Mouse (Mus musculus) urinary bladder, postnatal 14 days (tissue): Measurements from ENCODE around the gene Sfxn2.
A peak's percentile ranks its signal among the peaks of the same experiment; 100 is the strongest.

Source experiments
- DNase-seq: peaks from one replicate; pipeline ENCODE4 v3.0.0; 2021; ENCODE audit warnings: low spot score

Sfxn2 gene

GRCm38 (mm10) chr19:46599375-46600256 is 26.5 kb downstream of the Sfxn2 start:
- DNase-seq, result peak; percentile 27

GRCm38 (mm10) chr19:46600371-46600770 is 27.2 kb downstream of the Sfxn2 start:
- DNase-seq, result peak; percentile 52

GRCm38 (mm10) chr19:46601491-46601890 is 28.3 kb downstream of the Sfxn2 start:
- peak; percentile 14 for DNase-seq

DNA sequence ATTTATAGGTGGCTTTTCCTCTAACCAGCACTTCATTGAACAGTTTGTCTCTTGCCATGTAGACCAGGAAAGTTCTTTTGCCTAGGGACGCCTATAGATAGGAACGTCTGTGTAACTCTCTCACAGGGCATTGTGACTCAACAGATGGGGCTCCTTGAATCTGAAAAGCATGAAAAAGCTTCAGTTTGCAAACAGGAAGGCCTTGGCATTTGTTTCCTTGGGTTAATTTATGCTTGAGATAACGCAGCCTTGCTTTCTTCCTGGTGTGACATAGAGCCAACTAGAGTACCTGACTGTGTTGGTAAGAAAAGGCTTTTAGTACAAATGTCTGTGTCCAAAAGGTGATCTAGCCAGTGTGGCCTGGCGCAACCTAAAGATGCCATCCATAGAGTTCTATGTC is 29.2 kb downstream of the Sfxn2 start:
- no peak for DNase-seq

DNA sequence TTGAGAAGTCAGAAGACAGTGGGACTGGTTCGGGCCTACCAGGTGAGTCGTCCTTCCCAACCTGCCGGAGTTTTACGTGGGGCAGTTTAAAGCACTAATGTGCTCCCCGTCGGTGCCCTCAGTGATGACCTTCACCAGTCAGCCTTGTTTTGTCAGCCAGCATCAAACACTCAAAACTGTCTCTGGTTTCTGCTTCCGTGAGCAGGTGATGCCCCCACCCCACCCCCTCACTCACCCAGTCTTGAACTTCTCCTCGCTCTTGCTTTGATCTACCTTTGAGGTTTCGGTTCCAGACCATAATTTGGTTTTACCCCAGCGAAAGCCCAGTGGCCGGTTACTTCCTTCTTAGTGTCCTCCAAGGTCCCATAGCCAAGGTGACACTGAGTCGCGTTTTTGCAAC is 33.6 kb downstream of the Sfxn2 start:
- no peak for DNase-seq

DNA sequence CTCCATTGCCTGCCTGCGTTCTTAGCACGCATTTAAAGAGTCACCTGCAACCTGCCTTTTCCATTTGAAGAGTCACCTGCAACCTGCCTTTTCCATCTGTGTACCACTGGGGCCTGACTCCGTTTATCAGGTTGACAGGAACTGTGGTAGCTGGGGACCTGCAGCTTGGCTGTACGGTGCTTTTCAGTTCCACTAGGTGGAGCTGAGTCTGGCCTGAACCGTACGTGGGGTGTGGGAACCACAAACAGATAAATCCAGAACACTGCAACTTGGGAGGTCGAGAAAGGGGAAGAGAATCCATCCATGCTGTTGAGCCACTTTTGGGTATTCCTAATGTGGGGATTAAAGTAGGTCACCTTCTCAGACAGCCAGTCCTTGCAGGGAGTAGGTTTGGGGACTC is 34.3 kb downstream of the Sfxn2 start:
- DNase-seq, result peak; percentile 27

DNA sequence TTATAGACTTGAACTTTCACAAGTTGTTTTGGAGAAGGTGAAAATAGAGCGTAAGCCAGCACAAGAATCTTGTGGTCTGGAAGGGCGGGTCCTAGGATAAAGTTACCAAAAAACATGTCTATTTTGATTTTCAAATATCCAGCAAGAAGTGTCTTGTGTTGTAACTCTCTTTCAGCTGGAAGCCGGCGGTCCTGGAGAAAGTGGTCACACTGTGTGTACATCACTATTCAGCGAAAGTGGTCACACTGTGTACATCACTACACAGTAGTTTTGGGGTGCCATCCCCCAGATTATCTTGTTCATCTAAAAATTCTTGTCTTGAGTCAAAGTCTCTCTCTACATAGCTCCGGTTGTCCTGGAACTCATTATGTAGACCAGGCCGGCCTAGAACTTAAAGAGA is 35.0 kb downstream of the Sfxn2 start:
- DNase-seq, result no peak

GRCm38 (mm10) chr19:46616378-46616777 is 43.2 kb downstream of the Sfxn2 start:
- DNase-seq, result no peak

DNA sequence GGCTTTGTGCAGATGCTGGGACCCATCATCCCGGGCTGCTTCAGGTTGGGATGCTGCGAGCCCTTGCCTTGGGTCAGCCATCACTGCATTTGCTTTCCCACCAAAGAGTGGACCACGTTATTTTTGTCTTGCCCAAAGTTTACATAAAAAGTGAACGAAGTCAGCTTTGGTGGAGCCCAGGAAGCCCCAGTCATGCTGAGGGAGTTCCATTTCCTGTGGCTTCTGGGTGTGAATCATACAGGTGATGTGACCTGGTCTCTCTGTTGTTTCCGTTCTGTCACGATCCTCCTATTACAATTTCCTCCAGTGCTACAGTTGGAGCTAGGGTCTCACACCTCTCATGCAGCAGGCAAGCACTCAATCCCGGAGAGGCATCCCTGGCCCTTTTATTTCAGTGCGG is 44.2 kb downstream of the Sfxn2 start:
- DNase-seq, result no peak

DNA sequence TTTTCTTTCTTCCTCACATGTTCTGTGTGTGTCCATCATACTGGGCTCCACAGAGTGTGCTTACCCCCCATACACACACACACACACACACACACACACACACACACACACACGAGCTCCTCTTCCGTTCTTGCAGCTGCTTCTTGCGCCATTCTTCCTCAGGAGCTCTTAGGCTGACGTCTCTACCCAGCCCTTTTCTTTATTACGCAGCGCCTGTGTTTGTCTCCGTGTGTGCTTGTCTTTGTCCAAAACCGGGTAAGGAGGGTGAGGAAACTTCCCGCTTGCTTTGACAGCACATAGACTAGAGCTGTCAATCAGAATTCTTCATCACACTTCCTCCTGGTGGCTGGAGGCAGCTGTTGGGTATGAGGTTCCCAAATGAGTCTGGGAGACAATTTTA is 45.2 kb downstream of the Sfxn2 start:
- no peak for DNase-seq

- peak; percentile 53 for DNase-seq
Observed at GRCm38 (mm10) chr19:46619001-46619400, 45.8 kb downstream of the Sfxn2 start.

- no peak for DNase-seq
Observed at GRCm38 (mm10) chr19:46619518-46619917, 46.4 kb downstream of the Sfxn2 start.

GRCm38 (mm10) chr19:46620016-46620808 is 47.0 kb downstream of the Sfxn2 start:
- DNase-seq, result no peak

DNA sequence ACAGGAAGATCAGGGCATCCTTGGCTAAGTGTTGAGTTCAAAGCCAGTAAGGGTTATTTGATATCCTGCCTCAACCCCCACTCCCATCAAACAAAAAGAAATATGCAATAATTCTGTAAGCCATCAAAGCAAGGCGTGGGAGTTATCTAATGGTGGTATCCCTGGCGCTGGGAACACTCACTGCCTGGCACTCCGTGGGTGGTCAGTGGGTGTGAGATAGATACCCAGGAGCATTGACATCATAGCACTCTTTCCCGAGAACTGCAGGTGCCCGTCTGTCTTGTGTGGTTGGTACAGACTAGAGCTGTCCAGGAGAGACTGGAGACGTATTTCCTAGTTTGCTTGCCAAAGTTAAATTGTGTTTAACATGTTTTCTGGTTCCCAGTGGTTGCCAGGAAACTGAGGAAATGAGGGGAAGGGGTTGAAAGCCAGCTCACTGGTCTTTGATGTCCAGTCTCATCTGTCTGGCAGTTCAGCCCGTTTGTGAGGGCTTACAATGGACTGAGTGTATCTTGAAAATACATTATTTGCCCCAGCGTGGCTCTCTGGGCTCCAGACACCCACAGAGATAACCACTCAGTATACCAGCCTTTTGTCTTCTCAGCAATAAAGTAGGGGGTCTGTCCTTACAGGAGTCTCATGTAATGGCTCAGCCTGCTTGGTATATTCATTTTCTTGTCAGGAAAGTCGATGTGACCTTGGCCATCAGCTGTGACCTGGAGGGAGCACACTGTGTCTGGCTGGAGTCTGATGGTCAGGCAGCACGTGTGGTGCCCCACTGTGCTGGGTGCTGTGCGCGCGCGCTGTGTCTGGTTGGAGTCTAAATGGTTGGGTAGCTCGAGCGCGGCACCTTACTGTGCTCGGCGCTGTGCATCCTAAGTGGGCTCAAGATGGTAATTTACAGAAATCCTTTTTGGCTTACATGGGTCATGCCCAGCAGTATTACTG is 48.3 kb downstream of the Sfxn2 start:
- DNase-seq, result no peak

DNA sequence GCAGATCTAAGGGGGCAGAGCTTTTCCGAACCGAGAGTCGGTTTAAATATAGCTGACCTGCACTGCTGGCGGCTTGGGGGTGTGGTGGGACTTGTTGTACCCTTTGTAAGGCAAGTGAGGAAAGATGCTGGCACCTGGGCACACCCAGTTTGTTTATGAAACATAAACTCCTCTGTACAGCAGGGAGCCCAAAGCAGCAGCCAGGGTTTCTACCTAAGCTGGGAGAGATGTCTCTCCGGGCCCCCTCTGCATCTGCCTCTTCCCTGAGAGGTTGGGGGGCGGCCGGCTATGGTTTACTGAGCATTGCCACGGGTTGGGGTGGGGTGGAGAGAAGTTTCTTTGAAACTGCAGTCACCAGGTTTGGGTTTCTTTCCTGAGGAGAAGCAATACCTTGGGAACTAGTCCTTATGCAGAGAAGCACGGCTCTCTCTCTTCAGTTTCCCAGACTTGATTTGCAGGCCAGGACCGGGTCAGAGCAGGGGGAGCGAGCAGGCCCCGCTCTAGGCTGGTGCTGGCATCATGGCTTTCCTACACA is 49.6 kb downstream of the Sfxn2 start:
- no peak for DNase-seq

GRCm38 (mm10) chr19:46623194-46623667 is 50.1 kb downstream of the Sfxn2 start:
- no peak for DNase-seq

GRCm38 (mm10) chr19:46623790-46624772 is 50.9 kb downstream of the Sfxn2 start:
- DNase-seq, result no peak

DNA sequence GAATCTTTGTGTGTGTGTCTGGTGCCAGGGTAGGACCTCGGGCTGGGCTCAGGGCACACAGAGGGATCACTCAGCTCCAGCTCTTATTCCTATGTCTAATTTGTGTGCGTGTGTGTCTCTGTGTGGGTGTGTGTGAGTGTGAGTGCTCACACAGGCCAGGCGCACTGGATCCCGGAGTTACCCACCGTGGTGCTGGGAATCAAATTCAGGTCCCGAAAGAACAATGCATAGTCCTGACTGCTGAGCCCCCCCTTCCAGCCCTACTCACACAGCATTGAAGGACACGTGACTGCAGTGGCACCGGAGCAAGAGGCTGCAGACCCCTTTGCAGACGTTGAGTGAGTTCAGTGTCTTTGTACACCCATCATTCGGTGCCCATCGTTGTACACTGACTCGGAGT is 51.9 kb downstream of the Sfxn2 start:
- no peak for DNase-seq

- DNase-seq, result no peak
Observed at GRCm38 (mm10) chr19:46625519-46625918, 52.4 kb downstream of the Sfxn2 start.

DNA sequence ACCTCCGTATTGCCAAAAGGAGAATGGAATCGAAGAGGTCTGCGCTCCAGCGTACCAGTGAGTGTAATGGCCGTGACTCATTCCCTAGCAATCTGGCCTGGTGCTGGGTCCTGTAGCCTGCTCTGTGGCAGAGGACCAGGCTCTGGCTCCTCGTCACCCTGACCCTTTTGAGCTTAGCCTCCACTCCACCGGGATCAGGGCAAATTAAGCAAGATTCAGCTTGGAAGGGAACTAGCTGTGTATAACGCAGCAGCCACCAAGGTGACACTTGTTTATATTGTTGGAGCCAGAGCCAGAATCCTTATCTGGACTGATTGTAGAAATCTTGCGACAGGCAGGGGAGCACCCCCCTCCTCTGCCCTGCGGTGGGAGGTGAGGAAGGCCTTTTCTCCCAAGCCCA is 55.2 kb downstream of the Sfxn2 start:
- DNase-seq, result no peak
